Mouse (Mus musculus) forebrain, embryonic 13.5 days (tissue): ENCODE measurements at regions not wholly inside any gene's neighbourhood (a gene's known extent, or its start where the extent isn't known, plus 50 kb on each side); places are given as distances from the start of the nearest gene placed in this dataset.

ENCODE experiments used
- ATAC-seq: fragments of 200-750 bp; cut with Nextera tagmentation; 2 replicates; pipeline ENCODE4 v1.8.0; 2017
- H3K27ac ChIP-seq: fragments of 300-500 bp; sonication (generic); 2 replicates; pipeline ENCODE4 v1.5.1; 2015; ENCODE audit warnings: inconsistent platforms, mild to moderate bottlenecking, moderate library complexity
- H3K27me3 ChIP-seq: fragments of 300-500 bp; sonication (generic); 2 replicates; pipeline ENCODE4 v1.6.1; 2015; ENCODE audit warnings: mild to moderate bottlenecking, inconsistent platforms
- H3K36me3 ChIP-seq: fragments of 300-500 bp; sonication (generic); 2 replicates; pipeline ENCODE4 v1.6.1; 2015; ENCODE audit warnings: mild to moderate bottlenecking, inconsistent platforms; ENCODE audit not compliant: poor library complexity, severe bottlenecking
- H3K4me1 ChIP-seq: fragments of 300-500 bp; sonication (generic); 2 replicates; pipeline ENCODE4 v1.6.1; 2015; ENCODE audit warnings: inconsistent platforms
- H3K4me2 ChIP-seq: fragments of 300-500 bp; sonication (generic); 2 replicates; pipeline ENCODE4 v1.6.1; 2015; ENCODE audit warnings: inconsistent platforms, mild to moderate bottlenecking, moderate library complexity
- H3K4me3 ChIP-seq: fragments of 300-500 bp; sonication (generic); 2 replicates; pipeline ENCODE4 v1.5.1; 2015; ENCODE audit warnings: mild to moderate bottlenecking, inconsistent platforms
- H3K9ac ChIP-seq: fragments of 300-500 bp; sonication (generic); 2 replicates; pipeline ENCODE4 v1.6.1; 2015; ENCODE audit warnings: mild to moderate bottlenecking, inconsistent platforms
- H3K9me3 ChIP-seq: fragments of 300-500 bp; sonication (generic); replicated peaks from 2 replicates; pipeline ENCODE4 v1.6.1; 2016; ENCODE audit warnings: inconsistent platforms
- WGBS: fragments of 180-500 bp; shearing (Covaris S2); methylation state at CpG from one replicate; pipeline ENCODE4 v1.1.7; 2015; 5-methylcytosine and 5-hydroxymethylcytosine counted together

DNA sequence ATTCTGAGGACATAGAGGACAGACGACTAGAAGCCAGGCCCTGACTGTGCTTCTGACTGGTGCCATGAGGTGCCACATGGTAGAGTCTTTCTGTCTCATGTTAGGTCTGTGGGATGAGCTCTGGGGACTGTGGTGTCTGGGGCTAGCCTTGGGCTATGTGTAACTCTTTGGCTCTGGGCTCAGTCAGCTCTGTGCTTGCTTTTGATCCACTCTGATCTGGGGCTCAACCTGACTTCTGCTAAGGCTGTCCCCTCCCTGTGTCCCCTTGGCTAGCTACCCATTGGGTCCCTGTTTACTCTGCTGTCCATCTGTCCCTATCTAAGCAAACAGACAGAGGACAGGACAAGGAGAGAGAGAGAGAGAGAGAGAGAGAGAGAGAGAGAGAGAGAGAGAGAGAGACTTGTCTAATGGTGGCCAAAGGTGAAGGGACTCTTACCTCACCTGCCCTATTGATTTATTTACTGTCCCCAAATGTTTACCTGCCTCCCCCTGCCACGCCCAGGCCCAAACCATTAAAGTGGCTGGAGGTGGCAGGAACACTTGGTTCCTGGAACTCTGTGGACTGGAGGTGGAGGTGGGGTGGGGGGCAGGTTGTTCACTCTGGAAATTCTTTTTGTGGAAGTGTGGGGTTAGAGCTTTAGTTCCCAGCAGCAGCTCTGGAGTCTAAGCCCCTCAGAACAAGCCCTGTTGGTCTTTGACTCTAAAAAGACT lies 51.4 kb upstream of the Rxra start:
- ATAC-seq = no peak
- Histone ChIP-seq H3K36me3 (no peaks in the 10 kb centered on the region), H3K9ac (no peak overlapping the region), H3K4me3 (no peak overlapping the region), H3K27ac (no peak overlapping the region), H3K4me2 (no peak overlapping the region), H3K4me1 (no peaks in the 10 kb centered on the region), H3K9me3 (no peaks in the 10 kb centered on the region), H3K27me3 (peaks cover 48% of the 10 kb centered on the region)
- 65% methylated on average over 2 of the region's 2 CpGs for WGBS
